Mouse (Mus musculus) liver, embryonic 15.5 days (tissue): ENCODE measurements around the gene Taf1b. TPM values are rescaled to one million over a fixed set of nuclear protein-coding genes. Genes with fewer than 3 reads are reported as not detected.

Source experiments
- ATAC-seq: fragments of 200-750 bp; cut with Nextera tagmentation; 2 replicates; pipeline ENCODE4 v1.8.0; 2017; ENCODE audit warnings: moderate number of reproducible peaks, mild to moderate bottlenecking, moderate library complexity; ENCODE audit not compliant: insufficient read depth
- H3K27ac ChIP-seq: fragments of 300-500 bp; sonication (generic); replicated peaks from 2 replicates; pipeline ENCODE4 v1.5.1; 2015; ENCODE audit warnings: mild to moderate bottlenecking, inconsistent platforms
- H3K27me3 ChIP-seq: fragments of 300-500 bp; sonication (generic); 2 replicates; pipeline ENCODE4 v1.6.1; 2015; ENCODE audit warnings: mild to moderate bottlenecking, inconsistent platforms
- H3K36me3 ChIP-seq: fragments of 300-500 bp; sonication (generic); replicated peaks from 2 replicates; pipeline ENCODE4 v1.6.1; 2015; ENCODE audit warnings: moderate library complexity, mild to moderate bottlenecking, inconsistent platforms
- H3K4me1 ChIP-seq: fragments of 300-500 bp; sonication (generic); replicated peaks from 2 replicates; pipeline ENCODE4 v1.6.1; 2015; ENCODE audit warnings: inconsistent platforms
- H3K4me2 ChIP-seq: fragments of 300-500 bp; sonication (generic); 2 replicates; pipeline ENCODE4 v1.6.1; 2015; ENCODE audit warnings: moderate library complexity, mild to moderate bottlenecking, inconsistent platforms
- H3K4me3 ChIP-seq: fragments of 300-500 bp; sonication (generic); replicated peaks from 2 replicates; pipeline ENCODE4 v1.5.1; 2015; ENCODE audit warnings: mild to moderate bottlenecking, inconsistent platforms
- H3K9ac ChIP-seq: fragments of 300-500 bp; sonication (generic); 2 replicates; pipeline ENCODE4 v1.6.1; 2015; ENCODE audit warnings: moderate library complexity, mild to moderate bottlenecking, inconsistent platforms
- H3K9me3 ChIP-seq: fragments of 300-500 bp; sonication (generic); replicated peaks from 2 replicates; pipeline ENCODE4 v1.6.1; 2016; ENCODE audit warnings: inconsistent platforms
- WGBS: fragments of 180-500 bp; shearing (Covaris S2); methylation state at CpG from one replicate; pipeline ENCODE4 v1.1.7; 2015; ENCODE audit warnings: mixed read lengths; ENCODE audit not compliant: insufficient replicate concordance; 5-methylcytosine and 5-hydroxymethylcytosine counted together
- polyA plus RNA-seq: library from polyadenylated mRNA; unstranded; fragments of >200 nt; fragmentation: Nextera tagmentation; extraction: Ambion mirVana; gene quantifications from 2 replicates; pipeline ENCODE4 v1.2.1, GENCODE M21; 2015

Gene Taf1b
- polyA plus RNA-seq, 1 experiment from 2014 or later: 9.1 TPM

DNA sequence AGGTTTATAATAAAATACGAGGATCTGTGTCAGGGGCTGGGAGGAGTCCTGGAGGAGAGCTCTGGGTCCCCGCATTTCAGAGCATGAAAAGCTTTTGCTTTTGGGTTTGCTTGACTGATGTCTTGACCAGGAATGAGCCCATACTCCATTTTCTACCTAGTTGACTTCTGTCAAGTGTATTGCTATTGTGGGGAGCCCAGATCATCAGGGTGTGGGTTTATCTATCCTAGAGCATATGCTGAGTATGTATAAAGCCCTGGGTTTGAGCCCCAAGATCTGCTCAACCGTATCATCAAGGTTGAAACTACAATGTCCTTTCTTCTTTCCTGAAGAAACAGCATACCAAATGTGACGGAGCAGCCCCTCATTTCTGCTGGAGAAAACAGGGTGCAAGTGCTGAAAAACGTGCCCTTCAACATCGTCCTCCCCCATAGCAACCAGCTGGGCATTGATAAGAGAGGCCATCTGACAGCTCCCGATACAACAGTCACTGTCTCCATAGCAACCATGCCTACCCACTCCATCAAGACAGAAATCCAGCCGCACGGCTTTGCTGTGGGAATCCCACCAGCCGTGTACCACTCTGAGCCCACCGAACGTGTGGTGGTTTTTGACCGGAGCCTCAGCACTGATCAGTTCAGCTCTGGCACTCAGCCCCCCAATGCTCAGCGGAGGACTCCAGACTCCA, 83.0 kb downstream of the Taf1b start:
- no peaks in the 10 kb centered on the region for H3K9me3 ChIP-seq
- no peak overlapping the region for H3K9ac ChIP-seq
- ATAC-seq: peak; percentile 88
- WGBS: 54% methylated on average over 14 of the region's 14 CpGs
- no peak overlapping the region for H3K4me3 ChIP-seq
- H3K4me1 ChIP-seq: peaks cover 27% of the 10 kb centered on the region
- H3K4me2 ChIP-seq: peak overlapping the region; percentile 53
- H3K36me3 ChIP-seq: no peaks in the 10 kb centered on the region
- H3K27me3 ChIP-seq: peaks cover 2% of the 10 kb centered on the region; the same call in 1 of the 2 replicates
- peak overlapping the region; percentile 43; the same call in 1 of the 2 replicates for H3K27ac ChIP-seq

DNA sequence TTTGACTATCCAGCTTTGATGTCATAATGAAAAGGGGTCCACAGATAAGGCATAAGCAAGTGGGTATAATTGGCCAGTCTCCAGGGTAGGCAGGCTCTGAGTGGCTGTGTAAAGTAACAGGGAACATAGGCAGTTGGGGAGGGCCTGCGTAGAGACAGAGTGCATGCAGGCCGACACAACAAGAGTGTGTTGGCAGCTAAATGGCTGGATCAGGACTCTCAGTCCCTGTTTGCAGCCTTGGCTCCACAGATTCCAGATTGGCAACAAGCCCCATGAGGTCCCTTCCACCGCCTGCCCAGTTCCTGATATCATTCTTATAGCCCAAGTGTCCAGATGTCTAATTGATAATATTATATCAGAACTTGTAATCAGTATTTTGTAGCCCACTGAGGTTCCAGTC, 85.5 kb downstream of the Taf1b start:
- H3K4me1 ChIP-seq: peaks cover 27% of the 10 kb centered on the region
- H3K9me3 ChIP-seq: no peaks in the 10 kb centered on the region
- no peak for ATAC-seq
- H3K27ac ChIP-seq: no peak overlapping the region
- no peaks in the 10 kb centered on the region for H3K27me3 ChIP-seq
- no peak overlapping the region for H3K4me2 ChIP-seq
- H3K9ac ChIP-seq: no peak overlapping the region
- no peak overlapping the region for H3K4me3 ChIP-seq
- no peaks in the 10 kb centered on the region for H3K36me3 ChIP-seq
- 76% methylated on average over 3 of the region's 3 CpGs for WGBS

DNA sequence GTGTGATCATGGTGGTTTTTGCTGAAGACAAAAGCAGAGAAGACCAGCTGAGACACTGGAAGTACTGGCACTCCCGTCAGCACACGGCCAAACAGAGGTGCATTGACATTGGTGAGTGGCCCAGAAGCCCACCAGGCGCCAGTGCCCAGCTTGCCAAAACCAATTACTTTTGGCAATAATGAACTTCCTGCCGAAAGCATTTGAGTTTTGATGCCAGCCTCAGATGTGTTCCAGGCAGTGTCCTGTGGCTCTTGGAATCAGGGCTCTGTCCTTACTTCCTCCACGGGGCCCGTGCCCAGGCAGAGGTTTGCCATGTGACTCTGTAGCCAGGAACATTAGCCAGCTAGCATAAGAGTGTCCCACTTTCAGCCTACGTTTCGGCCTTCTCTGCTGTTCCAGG, 86.7 kb downstream of the Taf1b start:
- Histone ChIP-seq H3K27me3 (no peaks in the 10 kb centered on the region), H3K4me2 (no peak overlapping the region), H3K9ac (no peak overlapping the region), H3K36me3 (no peaks in the 10 kb centered on the region), H3K9me3 (no peaks in the 10 kb centered on the region), H3K4me3 (no peak overlapping the region), H3K4me1 (peaks cover 29% of the 10 kb centered on the region), H3K27ac (no peak overlapping the region)
- ATAC-seq: no peak
- 76% methylated on average over 8 of the region's 8 CpGs for WGBS

DNA sequence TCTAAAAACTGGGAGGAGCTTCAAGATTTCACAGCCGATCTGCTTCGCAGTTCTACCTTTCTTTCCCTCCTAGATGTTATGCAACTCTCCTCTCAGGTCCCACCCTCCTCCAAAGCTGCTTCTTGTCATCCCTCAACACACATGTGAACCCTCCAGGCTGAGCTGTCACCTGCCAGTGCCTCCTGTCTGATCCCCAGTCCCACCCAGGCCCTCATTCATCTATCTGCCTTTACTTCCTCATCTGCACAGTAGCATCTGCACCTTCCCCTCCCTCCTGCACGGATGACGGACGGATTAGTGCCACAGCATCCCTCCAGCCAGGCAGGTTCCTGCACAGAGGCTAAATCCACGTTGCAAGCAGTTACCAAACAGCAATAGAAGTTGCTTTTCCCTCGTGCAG, 88.0 kb downstream of the Taf1b start:
- no peak for ATAC-seq

DNA sequence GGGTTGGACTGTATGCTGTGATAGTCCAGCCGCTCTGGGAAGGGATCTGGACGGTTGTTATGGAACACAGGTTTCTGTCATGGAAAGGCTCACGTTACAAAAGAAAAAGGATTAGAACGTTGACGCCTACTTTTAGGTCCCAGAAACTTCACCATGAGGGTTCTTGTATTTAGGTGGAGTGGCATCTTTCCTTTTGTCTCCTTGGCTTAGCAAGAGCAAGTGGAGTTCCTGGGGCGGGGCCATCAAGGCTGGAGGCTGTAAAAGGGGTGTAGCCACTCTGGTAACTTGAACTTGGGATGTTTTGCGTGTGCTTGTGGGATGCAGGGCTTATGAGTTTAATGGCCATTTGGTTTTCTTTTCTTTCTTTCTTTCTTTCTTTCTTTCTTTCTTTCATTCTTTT, 92.2 kb downstream of the Taf1b start:
- Histone ChIP-seq H3K4me3 (no peak overlapping the region), H3K36me3 (no peaks in the 10 kb centered on the region), H3K4me2 (no peak overlapping the region), H3K9ac (no peak overlapping the region), H3K27me3 (no peaks in the 10 kb centered on the region), H3K9me3 (no peaks in the 10 kb centered on the region), H3K27ac (no peak overlapping the region), H3K4me1 (peaks cover 19% of the 10 kb centered on the region)
- WGBS: 78% methylated on average over 7 of the region's 7 CpGs
- ATAC-seq: no peak

More for the DNA sequence above, 88.0 kb downstream of the Taf1b start:
- Histone ChIP-seq H3K4me3 (no peak overlapping the region), H3K27ac (no peak overlapping the region), H3K27me3 (no peaks in the 10 kb centered on the region), H3K36me3 (no peaks in the 10 kb centered on the region), H3K9ac (no peak overlapping the region), H3K4me1 (peaks cover 20% of the 10 kb centered on the region), H3K4me2 (no peak overlapping the region), H3K9me3 (no peaks in the 10 kb centered on the region)
- WGBS: 57% methylated on average over 7 of the region's 7 CpGs

DNA sequence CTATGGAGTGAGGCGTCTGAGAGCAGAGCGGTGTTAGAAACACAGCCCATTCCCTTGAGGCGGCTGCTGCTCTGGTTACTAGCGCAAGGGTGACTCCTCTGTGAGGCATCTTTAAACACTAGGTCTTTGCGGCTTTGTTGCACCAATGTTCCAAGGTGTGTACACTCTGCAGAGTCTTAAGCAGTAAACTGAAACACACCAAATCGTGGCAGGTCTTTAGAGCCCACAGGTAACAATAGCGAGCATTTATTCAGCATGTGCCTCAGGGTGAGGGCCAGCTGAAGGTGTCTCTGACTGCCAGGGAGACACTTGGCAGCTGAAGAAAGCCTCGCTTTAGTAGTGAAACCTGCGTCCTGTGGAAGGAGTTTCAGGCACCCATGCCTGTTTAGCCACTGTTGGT, 93.9 kb downstream of the Taf1b start:
- Histone ChIP-seq H3K9ac (no peak overlapping the region), H3K4me1 (peaks cover 19% of the 10 kb centered on the region), H3K27me3 (no peaks in the 10 kb centered on the region), H3K36me3 (no peaks in the 10 kb centered on the region), H3K9me3 (no peaks in the 10 kb centered on the region), H3K4me2 (no peak overlapping the region), H3K27ac (no peak overlapping the region), H3K4me3 (no peak overlapping the region)
- ATAC-seq: no peak
- 70% methylated on average over 9 of the region's 9 CpGs for WGBS

DNA sequence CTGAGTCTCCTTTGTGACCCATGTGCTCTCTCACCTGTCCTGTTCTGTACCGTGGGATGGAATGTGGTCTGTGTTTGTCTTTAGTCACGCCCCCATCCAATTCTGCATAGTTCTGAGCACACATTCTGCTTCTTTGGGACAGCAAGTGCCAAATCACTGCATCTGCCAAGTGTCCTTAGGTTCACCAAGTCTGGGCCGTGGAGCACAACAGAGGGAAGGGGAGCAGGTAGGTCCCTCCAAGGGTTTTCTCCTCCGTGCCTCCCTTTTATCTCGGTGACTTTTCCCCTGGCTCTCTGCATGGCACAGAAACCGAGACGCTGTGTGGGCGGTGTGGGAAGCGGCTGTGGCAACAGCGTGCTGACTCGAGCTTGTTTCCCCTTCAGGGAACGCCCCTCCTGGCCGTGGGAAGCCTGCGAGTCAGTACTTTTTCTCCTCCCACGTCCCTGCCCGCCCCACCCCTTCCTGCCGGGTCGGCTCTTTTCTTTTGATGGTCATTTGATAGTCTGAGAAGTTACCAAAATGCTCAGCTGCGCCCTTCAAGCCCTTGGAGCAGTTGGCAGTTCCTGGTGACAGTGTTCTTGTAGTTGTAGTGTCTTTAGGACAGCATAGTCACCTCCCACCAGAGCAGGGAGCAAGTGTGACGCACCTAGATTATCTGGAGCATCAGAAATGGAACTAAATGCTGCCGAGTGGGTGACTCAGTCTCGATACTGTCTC, 95.0 kb downstream of the Taf1b start:
- no peaks in the 10 kb centered on the region for H3K36me3 ChIP-seq
- H3K27me3 ChIP-seq: no peaks in the 10 kb centered on the region
- peak overlapping the region; percentile 72 for H3K4me2 ChIP-seq
- peak overlapping the region; percentile 45 for H3K4me3 ChIP-seq
- peaks cover 19% of the 10 kb centered on the region for H3K4me1 ChIP-seq
- no peak overlapping the region for H3K27ac ChIP-seq
- 0 out of 2 replicates have a peak, but pooled peaks have one; percentile 52 for ATAC-seq
- H3K9me3 ChIP-seq: no peaks in the 10 kb centered on the region
- peak overlapping the region; percentile 37; the same call in 1 of the 2 replicates for H3K9ac ChIP-seq
- WGBS: 5% methylated on average over 22 of the region's 22 CpGs

DNA sequence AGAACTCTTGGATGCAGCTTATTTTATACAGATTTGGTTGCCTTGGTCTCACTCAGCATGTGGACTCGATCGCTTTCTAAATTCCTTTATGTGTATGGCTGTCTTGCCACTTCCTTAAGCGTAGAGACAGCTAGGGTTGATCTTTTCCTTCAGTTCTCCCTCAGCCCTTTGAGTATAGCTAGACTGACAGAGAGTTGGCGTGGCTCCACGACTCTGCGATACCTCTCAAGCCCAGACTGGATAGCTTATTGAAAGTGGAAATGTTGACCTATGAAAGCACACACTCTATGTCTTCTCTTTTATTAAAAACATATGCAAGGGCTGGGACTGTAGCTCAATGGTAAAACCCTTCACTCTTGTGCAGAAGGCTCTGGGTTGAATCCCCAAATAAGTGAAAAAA, 99.2 kb downstream of the Taf1b start:
- Histone ChIP-seq H3K9ac (no peak overlapping the region), H3K27me3 (no peaks in the 10 kb centered on the region), H3K4me2 (no peak overlapping the region), H3K9me3 (no peaks in the 10 kb centered on the region), H3K36me3 (no peaks in the 10 kb centered on the region), H3K4me1 (peaks cover 16% of the 10 kb centered on the region), H3K27ac (no peak overlapping the region), H3K4me3 (no peak overlapping the region)
- no peak for ATAC-seq
- 73% methylated on average over 6 of the region's 6 CpGs for WGBS

DNA sequence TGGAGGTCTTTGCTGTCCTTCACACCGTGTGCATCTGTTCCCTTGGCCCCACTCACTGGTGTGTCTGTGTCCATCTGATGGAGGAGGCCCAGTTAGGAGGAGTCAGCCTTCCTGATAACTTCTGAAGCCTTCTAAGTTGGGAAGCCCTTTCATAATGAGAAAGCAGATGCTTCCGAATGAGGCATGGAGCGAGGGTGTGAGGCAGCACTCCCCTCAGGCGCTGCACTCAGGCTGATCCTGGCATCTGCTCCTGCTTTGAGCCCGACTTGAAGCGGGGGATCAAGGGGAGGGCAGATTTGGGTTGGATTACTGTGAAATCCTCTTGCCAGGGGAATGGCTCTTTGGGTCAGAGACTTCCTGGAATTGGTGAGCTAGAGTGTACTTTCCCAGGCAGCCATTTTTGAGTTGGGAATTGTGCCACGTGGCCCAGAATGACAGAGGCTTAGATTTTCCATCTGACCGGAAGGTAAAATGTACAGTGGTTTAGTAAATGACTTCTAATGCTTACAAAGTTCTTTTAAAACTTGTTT, 101.3 kb downstream of the Taf1b start:
- Histone ChIP-seq H3K4me1 (0 out of 2 replicates have a peak, but pooled peaks cover 2% of the 10 kb centered on the region), H3K27ac (no peak overlapping the region), H3K9ac (no peak overlapping the region), H3K9me3 (no peaks in the 10 kb centered on the region), H3K4me2 (no peak overlapping the region), H3K36me3 (no peaks in the 10 kb centered on the region), H3K4me3 (no peak overlapping the region), H3K27me3 (no peaks in the 10 kb centered on the region)
- ATAC-seq: no peak
- 68% methylated on average over 8 of the region's 8 CpGs for WGBS

DNA sequence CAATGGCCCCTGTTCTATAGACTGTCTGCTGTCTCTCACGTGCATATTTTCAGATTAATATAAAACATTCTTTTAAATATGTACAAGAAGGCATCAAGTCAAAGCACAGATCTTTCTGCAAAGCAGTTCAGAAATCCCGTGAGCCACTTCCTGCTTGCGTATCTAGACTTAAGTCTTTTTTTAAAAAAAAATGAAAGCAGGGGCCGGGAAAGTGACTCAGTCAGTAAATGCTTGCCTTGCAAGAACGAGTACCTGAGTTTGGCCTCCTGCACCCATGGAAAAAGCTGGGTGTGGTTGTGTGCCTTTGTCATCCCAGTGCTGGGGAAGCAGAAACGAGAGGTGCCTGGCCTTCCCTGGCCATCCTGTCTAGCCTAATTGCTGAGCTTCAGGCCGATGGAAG, 101.9 kb downstream of the Taf1b start:
- Histone ChIP-seq H3K27me3 (no peaks in the 10 kb centered on the region), H3K27ac (no peak overlapping the region), H3K9me3 (no peaks in the 10 kb centered on the region), H3K4me2 (no peak overlapping the region), H3K36me3 (no peaks in the 10 kb centered on the region), H3K9ac (no peak overlapping the region), H3K4me1 (0 out of 2 replicates have a peak, but pooled peaks cover 2% of the 10 kb centered on the region), H3K4me3 (no peak overlapping the region)
- no peak for ATAC-seq
- WGBS: 74% methylated on average over 7 of the region's 7 CpGs

DNA sequence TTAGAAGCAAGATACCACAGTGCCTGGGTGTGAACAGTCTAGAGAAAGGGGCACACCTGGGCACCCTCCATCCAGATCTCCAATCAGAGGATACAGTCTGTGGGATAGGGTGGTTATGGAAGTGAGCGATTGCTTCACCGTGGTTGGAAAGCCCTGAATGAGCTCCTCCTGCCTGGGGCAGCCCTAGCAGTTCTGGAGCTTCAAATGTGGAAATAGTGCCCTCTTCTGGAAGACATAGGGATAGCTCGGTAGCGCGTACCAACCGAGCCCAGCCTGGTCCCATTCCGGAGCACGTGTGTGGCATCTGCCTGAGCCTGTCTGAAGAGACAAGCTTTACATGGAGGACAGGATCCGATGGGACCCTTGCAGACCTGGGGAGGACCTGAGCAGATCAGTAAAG, 102.6 kb downstream of the Taf1b start:
- peak; percentile 69 for ATAC-seq
- Histone ChIP-seq H3K27me3 (no peaks in the 10 kb centered on the region), H3K4me3 (no peak overlapping the region), H3K27ac (no peak overlapping the region), H3K9me3 (no peaks in the 10 kb centered on the region), H3K36me3 (no peaks in the 10 kb centered on the region), H3K9ac (no peak overlapping the region), H3K4me2 (no peak overlapping the region), H3K4me1 (0 out of 2 replicates have a peak, but pooled peaks cover 2% of the 10 kb centered on the region)
- WGBS: 5% methylated on average over 9 of the region's 9 CpGs
